Mouse (Mus musculus) spleen, postnatal 10 days (tissue): Measurements from ENCODE around the gene Babam2.

ENCODE experiments used
- DNase-seq, 2 experiments: peaks; one replicate each; pipeline ENCODE4 v3.0.0; 2021 to 2022; ENCODE audit warnings: low spot score in 2 of 2

The Babam2 gene

GRCm38 (mm10) chr5:32127927-32128326 is 430.4 kb downstream of the Babam2 start:
- no peak for DNase-seq

- DNase-seq = peak in 1 of 2 experiments; percentile 41
Measured at GRCm38 (mm10) chr5:32132971-32133501, 435.6 kb downstream of the Babam2 start.

GRCm38 (mm10) chr5:32133549-32134004 is 436.1 kb downstream of the Babam2 start:
- peak in 1 of 2 experiments; percentile 46 for DNase-seq

- no peak for DNase-seq
Measured at GRCm38 (mm10) chr5:32134051-32134732, 436.7 kb downstream of the Babam2 start.
